Mouse (Mus musculus): ENCODE measurements around the gene Tars2.

- TF ChIP-seq CTCF (IDR thresholded peaks at IDR 0.05; ENCODE audit: low read depth, low read length): no peak
- TF ChIP-seq POLR2A (IDR thresholded peaks at IDR 0.05; ENCODE audit: extremely low read depth, insufficient read depth, low read length): no peak
These were observed 55.4 kb downstream of the Tars2 start for GRCm38 (mm10) chr3:95704612-95705011.

Data from liver, adult 2 months (tissue).